Mouse (Mus musculus) lung, postnatal 4 days (tissue): Measurements from ENCODE around the gene Taf5l.
"Not testable (repeated sequence)": the region's sequence is repeated elsewhere in the genome, so short reads cannot be mapped to it uniquely, and the experiment has no call there.

Experiments used
- DNase-seq, 2 experiments: peaks; one replicate each; pipeline ENCODE4 v3.0.0; 2021

Taf5l gene

GRCm38 (mm10) chr8:124021237-124022227 lies at the start of gene Taf5l, which contains the start of gene Urb2:
TSS of gene Taf5l (minus strand) at chr8:124021397.
TSS of gene Urb2 (plus strand) at chr8:124021508.
- peak; percentile 95 to 96 for DNase-seq

GRCm38 (mm10) chr8:124070363-124071324 lies 49.4 kb upstream of the Taf5l start:
- DNase-seq = peak; percentile 60 to 84

GRCm38 (mm10) chr8:124067059-124067750 lies 46.0 kb upstream of the Taf5l start:
- no peak for DNase-seq

- peak; percentile 48 to 50 for DNase-seq
Observed at GRCm38 (mm10) chr8:124066325-124067058, 45.3 kb upstream of the Taf5l start.

- no peak for DNase-seq
Observed at GRCm38 (mm10) chr8:124056832-124057655, 35.8 kb upstream of the Taf5l start.

- no peak for DNase-seq
Observed at GRCm38 (mm10) chr8:124052568-124052967, 31.4 kb upstream of the Taf5l start.

GRCm38 (mm10) chr8:124052110-124052509 lies 30.9 kb upstream of the Taf5l start:
- peak; percentile 65 to 79 for DNase-seq

- no peak for DNase-seq
Observed at GRCm38 (mm10) chr8:124045856-124046255, 24.7 kb upstream of the Taf5l start.

GRCm38 (mm10) chr8:124044931-124045330 lies 23.7 kb upstream of the Taf5l start:
- DNase-seq = no peak

- DNase-seq = no peak
Observed at GRCm38 (mm10) chr8:124044421-124044820, 23.2 kb upstream of the Taf5l start.

- DNase-seq = no peak
Observed at GRCm38 (mm10) chr8:124042201-124042600, 21.0 kb upstream of the Taf5l start.

GRCm38 (mm10) chr8:124039351-124039750 lies 18.2 kb upstream of the Taf5l start:
- no peak for DNase-seq

GRCm38 (mm10) chr8:124038121-124038520 lies 16.9 kb upstream of the Taf5l start:
- no peak for DNase-seq

GRCm38 (mm10) chr8:124033400-124033799 lies 12.2 kb upstream of the Taf5l start:
- no peak for DNase-seq

- no peak for DNase-seq
Observed at GRCm38 (mm10) chr8:124027831-124028230, 6.6 kb upstream of the Taf5l start.

GRCm38 (mm10) chr8:124026265-124026664 lies 5.1 kb upstream of the Taf5l start:
- DNase-seq = not testable (repeated sequence)

GRCm38 (mm10) chr8:124020439-124021236 lies 559 bp downstream of the Taf5l start:
- DNase-seq = peak in 1 of 2 experiments; percentile 88

GRCm38 (mm10) chr8:124019782-124020181 lies 1.4 kb downstream of the Taf5l start:
- DNase-seq = peak in 1 of 2 experiments; percentile 9

GRCm38 (mm10) chr8:124014751-124015150 lies 6.4 kb downstream of the Taf5l start:
- DNase-seq = no peak

GRCm38 (mm10) chr8:124014299-124014698 lies 6.9 kb downstream of the Taf5l start:
- not testable (repeated sequence) for DNase-seq
